In the genomic region with DNA sequence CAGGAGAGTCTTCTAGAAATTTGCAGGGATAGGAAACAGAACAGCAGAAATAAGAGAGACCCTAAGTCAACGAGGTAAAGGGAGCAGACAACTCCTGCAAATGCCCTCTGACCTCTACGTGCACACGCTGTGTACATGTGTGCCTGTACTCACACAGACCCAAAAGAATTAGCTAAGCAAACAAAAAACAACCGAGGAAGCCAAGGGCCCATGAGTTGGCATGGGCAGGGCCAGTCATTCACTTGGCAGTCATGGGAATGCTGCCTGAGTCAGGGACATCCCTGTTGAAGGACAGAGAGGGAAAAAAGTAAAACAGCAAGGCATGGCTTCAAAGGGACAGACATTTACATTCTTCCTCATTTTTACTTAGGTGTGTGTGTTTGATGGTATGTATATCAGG, we compare ENCODE assay signal across 23 mouse cellular contexts. TPM values are rescaled to one million over a fixed set of nuclear protein-coding genes. Genes with fewer than 3 reads are reported as not detected.
"Had no signal": no experiment of that assay in that cellular context is flagged by ENCODE, and none has a peak within 500 bp of the region (broad histone marks: within the 10 kb centered on the region; RNA-seq: fewer than 3 reads in every experiment).

No protein-coding gene starts in this region.

- H3K4me3 ChIP-seq: kidney, embryonic 15.5 days; left cerebral cortex, adult 2 months; liver, embryonic 13.5 days; midbrain, embryonic 12.5 days; midbrain, embryonic 15.5 days; neural tube, embryonic 12.5 days; neural tube, embryonic 15.5 days; stomach, embryonic 15.5 days had no signal

- H3K9me3 ChIP-seq: kidney, embryonic 15.5 days; liver, embryonic 13.5 days; midbrain, embryonic 12.5 days; midbrain, embryonic 15.5 days; neural tube, embryonic 15.5 days; stomach, embryonic 15.5 days had no signal

- H3K4me2 ChIP-seq: kidney, embryonic 15.5 days; liver, embryonic 13.5 days; lung, embryonic 14.5 days; midbrain, embryonic 12.5 days; midbrain, embryonic 15.5 days; neural tube, embryonic 12.5 days; neural tube, embryonic 15.5 days; stomach, embryonic 15.5 days had no signal

- H3K4me1 ChIP-seq: liver, embryonic 13.5 days; neural tube, embryonic 12.5 days; neural tube, embryonic 15.5 days; stomach, embryonic 15.5 days had no signal

- DNase-seq: kidney, adult 8-10 months; kidney, postnatal 10 days; kidney, postnatal 36 days; layer of hippocampus, postnatal 36 days; liver, embryonic 13.5 days; lung, embryonic 14.5 days; right cerebral cortex, adult 18-20 months; right cerebral cortex, postnatal 25 days; spleen, adult 18-20 months; thymus, adult 18-20 months; thymus, postnatal 36 days had no signal

- H3K27me3 ChIP-seq: kidney, embryonic 15.5 days; midbrain, embryonic 15.5 days; neural tube, embryonic 12.5 days; neural tube, embryonic 15.5 days; stomach, embryonic 15.5 days had no signal

- ATAC-seq: lung, postnatal 0 days; midbrain, embryonic 15.5 days had no signal

- H3K9ac ChIP-seq: kidney, embryonic 15.5 days; liver, embryonic 13.5 days; lung, embryonic 14.5 days; midbrain, embryonic 12.5 days; midbrain, embryonic 15.5 days; neural tube, embryonic 12.5 days; neural tube, embryonic 15.5 days; stomach, embryonic 15.5 days had no signal

- H3K27ac ChIP-seq: kidney, embryonic 15.5 days; left cerebral cortex, adult 2 months; liver, embryonic 13.5 days; macrophage; midbrain, embryonic 12.5 days; midbrain, embryonic 15.5 days; neural tube, embryonic 12.5 days; neural tube, embryonic 15.5 days; stomach, embryonic 15.5 days had no signal

RNA-seq across cellular contexts. Expression of gene Guca1a, which starts 17.1 kb away (rescaled TPM):
- total RNA-seq: layer of hippocampus, postnatal 36 days; left cerebral cortex, adult 2 months; left cerebral cortex, postnatal 10 days had no signal

RNA-seq across cellular contexts. Expression of gene 1700001C19Rik, which starts 53.9 kb away (rescaled TPM):
- total RNA-seq: layer of hippocampus, postnatal 36 days; left cerebral cortex, adult 2 months; left cerebral cortex, postnatal 10 days; left cerebral cortex, postnatal 36 days; megakaryocyte, adult 5-6 weeks had no signal
- polyA plus RNA-seq: macrophage had no signal
